Comparison of ENCODE assay signal across 9 mouse cellular contexts in the genomic region with DNA sequence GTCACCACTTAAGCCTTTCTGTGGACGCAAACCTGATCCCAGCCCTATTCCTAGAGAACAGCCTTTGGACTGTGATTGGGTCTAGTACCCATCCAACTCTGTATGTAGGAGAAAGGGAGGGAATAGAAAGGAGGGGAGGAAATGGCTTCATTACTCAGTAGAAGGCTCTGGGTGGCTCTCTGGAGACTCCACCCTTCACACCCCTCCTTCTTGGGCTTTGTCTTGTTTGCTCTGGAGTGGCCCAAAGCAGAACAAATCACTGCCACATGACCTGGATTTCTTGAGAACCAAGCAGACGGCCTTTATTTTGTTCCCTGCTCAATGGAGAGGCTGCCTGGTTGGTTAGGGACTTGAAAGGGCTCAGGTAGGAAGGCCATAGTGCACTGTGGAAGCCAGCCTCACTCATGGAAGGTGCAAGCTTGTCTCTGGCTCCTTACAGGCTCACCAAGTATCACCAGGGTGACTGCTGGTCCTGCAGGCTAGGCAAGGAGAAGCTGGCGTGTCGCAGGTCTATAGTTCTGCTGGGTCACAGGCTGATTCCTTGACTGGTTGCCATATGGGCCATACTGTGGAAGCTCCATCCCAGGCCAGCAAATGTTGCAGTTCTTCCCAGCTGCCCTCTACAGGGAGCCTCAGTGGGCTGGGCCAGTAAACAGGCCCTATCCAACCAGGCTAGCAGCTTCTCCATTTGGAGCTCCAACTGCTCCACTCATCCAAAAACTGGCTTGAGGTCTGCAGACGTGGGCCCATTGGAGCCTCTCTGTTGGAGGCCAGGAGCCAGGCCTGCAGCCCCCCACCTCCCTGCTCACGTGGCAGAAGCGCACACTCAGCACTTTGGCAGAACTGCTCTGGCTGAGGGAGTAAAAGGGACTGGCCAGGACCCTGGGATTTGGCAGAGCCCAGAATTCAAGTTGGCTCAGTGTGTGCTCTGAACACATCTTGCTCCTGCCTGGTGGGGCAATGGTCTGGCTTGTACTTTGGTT. TPM values are rescaled to one million over a fixed set of nuclear protein-coding genes. Genes with fewer than 3 reads are reported as not detected.
DNase-seq lines count a peak whose midpoint lies in the region; ATAC-seq and TF ChIP-seq lines count a peak whose summit lies in the region.
"Had no signal": no experiment of that assay in that cellular context is flagged by ENCODE, and none has a peak within 500 bp of the region (broad histone marks: within the 10 kb centered on the region; RNA-seq: fewer than 3 reads in every experiment).

No protein-coding gene starts in this region.

- DNase-seq in adrenal gland, postnatal 10 days: peak; percentile 44
- no peak for DNase-seq in adrenal gland, adult 18-20 months (ENCODE audit: low spot score in 2 of 2)
- peak; percentile 29 to 46 for DNase-seq in lung, adult 18-20 months
- no peak for DNase-seq in lung, adult 2 months
- peak; percentile 60 for DNase-seq in skeletal muscle tissue, adult 2 months (ENCODE audit: low read depth, low spot score)
- DNase-seq in Muller cell, postnatal 12 days (ENCODE audit: inconsistent ontology term): no peak
- DNase-seq in thymus, adult 2 months: no peak

- 0 out of 2 replicates have a peak, but pooled peaks have one; percentile 14 for ATAC-seq in heart, embryonic 16.5 days (replicated peaks; ENCODE audit: extremely low read depth, insufficient read depth, low FRiP score)

- 29% methylated on average over 7 of the region's 7 CpGs for WGBS in lung, adult 2 months
- WGBS in heart, embryonic 16.5 days: 38% methylated on average over 7 of the region's 7 CpGs
- WGBS in thymus, adult 2 months: 53% methylated on average over 7 of the region's 7 CpGs

- no peak overlapping the region for H3K27ac ChIP-seq in heart, embryonic 16.5 days (ENCODE audit: low read length)
- no peak overlapping the region for H3K27ac ChIP-seq in thymus, adult 2 months (ENCODE audit: control insufficient read depth, insufficient read depth, low read length)
- H3K27ac ChIP-seq: liver, embryonic 15.5 days had no signal

- TF ChIP-seq POLR2A in lung, adult 2 months (IDR thresholded peaks at IDR 0.05; ENCODE audit: borderline replicate concordance, extremely low read depth, low read depth, low read length): no peak
- TF ChIP-seq POLR2A in thymus, adult 2 months (IDR thresholded peaks at IDR 0.05; ENCODE audit: control insufficient read depth, extremely low read depth, insufficient read depth, low read length, poor library complexity): no peak

- H3K9me3 ChIP-seq in heart, embryonic 16.5 days (replicated peaks; ENCODE audit: control insufficient read depth, low read length): no peaks in the 10 kb centered on the region
- H3K9me3 ChIP-seq: liver, embryonic 15.5 days had no signal

- H3K27me3 ChIP-seq in heart, embryonic 16.5 days (ENCODE audit: control insufficient read depth, insufficient read depth, low read length): no peaks in the 10 kb centered on the region
- no peaks in the 10 kb centered on the region for H3K27me3 ChIP-seq in thymus, adult 2 months (ENCODE audit: control insufficient read depth, insufficient read depth, low read length)
- H3K27me3 ChIP-seq: liver, embryonic 15.5 days had no signal

- H3K4me1 ChIP-seq in lung, adult 2 months (ENCODE audit: control insufficient read depth, insufficient read depth, low read length): 0 out of 2 replicates have a peak, but pooled peaks cover 4% of the 10 kb centered on the region
- H3K4me1 ChIP-seq in heart, embryonic 16.5 days (ENCODE audit: control insufficient read depth, insufficient read depth, low read length): no peaks in the 10 kb centered on the region; the same call in 1 of the 2 replicates
- no peaks in the 10 kb centered on the region for H3K4me1 ChIP-seq in thymus, adult 2 months (replicated peaks; ENCODE audit: control insufficient read depth, insufficient read depth, low read length)
- H3K4me1 ChIP-seq: liver, embryonic 15.5 days had no signal

- TF ChIP-seq CTCF in lung, adult 2 months (IDR thresholded peaks at IDR 0.05; ENCODE audit: insufficient read depth, low read length): no peak
- no peak for TF ChIP-seq CTCF in thymus, adult 2 months (IDR thresholded peaks at IDR 0.05; ENCODE audit: borderline replicate concordance, control insufficient read depth, extremely low read depth, insufficient read depth, low read length, poor library complexity)

- H3K4me3 ChIP-seq in lung, adult 2 months (replicated peaks; ENCODE audit: extremely low read depth, low read depth, low read length): no peak overlapping the region
- H3K4me3 ChIP-seq in heart, embryonic 16.5 days (ENCODE audit: low read length): no peak overlapping the region
- H3K4me3 ChIP-seq in thymus, adult 2 months (ENCODE audit: control insufficient read depth, insufficient read depth, low read length): no peak overlapping the region
- H3K4me3 ChIP-seq: liver, embryonic 15.5 days had no signal

- no peak overlapping the region for H3K9ac ChIP-seq in heart, embryonic 16.5 days (ENCODE audit: low read length)
- H3K9ac ChIP-seq: liver, embryonic 15.5 days had no signal

- H3K36me3 ChIP-seq in heart, embryonic 16.5 days (ENCODE audit: control insufficient read depth, insufficient read depth): peaks cover 6% of the 10 kb centered on the region
- H3K36me3 ChIP-seq in thymus, adult 2 months (ENCODE audit: control insufficient read depth, insufficient read depth, low read length): no peaks in the 10 kb centered on the region

- H3K4me2 ChIP-seq in heart, embryonic 16.5 days (ENCODE audit: low read depth, low read length): no peak overlapping the region
- H3K4me2 ChIP-seq: liver, embryonic 15.5 days had no signal

RNA-seq across cellular contexts. Expression of a gene that starts 22.7 kb away (rescaled TPM):
- total RNA-seq in adrenal gland, postnatal 10 days (2021): 1 to 10 TPM; 5.6 to 7.9 TPM
- 1 to 10 TPM; 7.1 to 7.7 TPM for total RNA-seq in adrenal gland, adult 18-20 months (2021)
- 4.2 and 4.5 TPM in 2 replicates for polyA plus RNA-seq in lung, adult 2 months (2012; rRNA removed)
- 5.3 and 5.6 TPM in 2 replicates for polyA plus RNA-seq in heart, embryonic 16.5 days (2015; fragmentation: Nextera tagmentation; extraction: Ambion mirVana)
- 9.2 and 9.8 TPM in 2 replicates for polyA plus RNA-seq in thymus, adult 2 months (2012; rRNA removed)

RNA-seq across cellular contexts. Expression of a gene that starts 26.6 kb away (rescaled TPM):
- 1 to 10 TPM; 7.8 to 8.3 TPM for total RNA-seq in adrenal gland, postnatal 10 days (2021)
- 1 to 10 TPM in 1 of 2 experiments, under 1 TPM in 1; 0.35 to 1.1 TPM for total RNA-seq in adrenal gland, adult 18-20 months (2021)
- 6.0 and 9.2 TPM in 2 replicates for polyA plus RNA-seq in lung, adult 2 months (2012; rRNA removed)
- 7.7 and 7.9 TPM in 2 replicates for polyA plus RNA-seq in heart, embryonic 16.5 days (2015; fragmentation: Nextera tagmentation; extraction: Ambion mirVana)
- polyA plus RNA-seq in thymus, adult 2 months (2012; rRNA removed): 1.0 and 1.6 TPM in 2 replicates

RNA-seq across cellular contexts. Expression of a gene that starts 30.7 kb away (rescaled TPM):
- total RNA-seq in adrenal gland, postnatal 10 days (2021): 10 to 100 TPM; 30.5 to 41.1 TPM
- total RNA-seq in adrenal gland, adult 18-20 months (2021): 10 to 100 TPM; 51.0 to 53.6 TPM
- polyA plus RNA-seq in lung, adult 2 months (2012; rRNA removed): 42.8 and 53.8 TPM in 2 replicates
- 11.2 and 12.4 TPM in 2 replicates for polyA plus RNA-seq in heart, embryonic 16.5 days (2015; fragmentation: Nextera tagmentation; extraction: Ambion mirVana)
- polyA plus RNA-seq in thymus, adult 2 months (2012; rRNA removed): 78.2 and 82.6 TPM in 2 replicates

Comparison
In these comparisons a context has a peak if more than half of its experiments do, and no peak if none do; other contexts are left out.
1. DNase-seq: peak in adrenal gland, postnatal 10 days (single experiment), lung, adult 18-20 months (2 of 2) and skeletal muscle tissue, adult 2 months (single experiment); none in adrenal gland, adult 18-20 months (0 of 2), lung, adult 2 months (single experiment), Muller cell, postnatal 12 days (single experiment) and thymus, adult 2 months (single experiment).